Mouse (Mus musculus) intestine, embryonic 15.5 days (tissue): ENCODE data around the gene Lrrc45. TPM values are rescaled to one million over a fixed set of nuclear protein-coding genes. Genes with fewer than 3 reads are reported as not detected.

ENCODE experiments used
- ATAC-seq: fragments of 200-750 bp; cut with Nextera tagmentation; 2 replicates; pipeline ENCODE4 v1.8.0; 2017; ENCODE audit warnings: moderate TSS enrichment, moderate library complexity
- H3K27ac ChIP-seq: fragments of 300-500 bp; sonication (generic); 2 replicates; pipeline ENCODE4 v1.5.1; 2015; ENCODE audit warnings: mild to moderate bottlenecking, inconsistent platforms
- H3K27me3 ChIP-seq: fragments of 300-500 bp; sonication (generic); replicated peaks from 2 replicates; pipeline ENCODE4 v1.6.1; 2015; ENCODE audit warnings: inconsistent platforms
- H3K36me3 ChIP-seq: fragments of 300-500 bp; sonication (generic); 2 replicates; pipeline ENCODE4 v1.6.1; 2015; ENCODE audit warnings: inconsistent platforms
- H3K4me1 ChIP-seq: fragments of 300-500 bp; sonication (generic); replicated peaks from 2 replicates; pipeline ENCODE4 v1.6.1; 2015; ENCODE audit warnings: inconsistent platforms
- H3K4me2 ChIP-seq: fragments of 300-500 bp; sonication (generic); replicated peaks from 2 replicates; pipeline ENCODE4 v1.6.1; 2015; ENCODE audit warnings: mild to moderate bottlenecking, inconsistent platforms
- H3K4me3 ChIP-seq: fragments of 300-500 bp; sonication (generic); replicated peaks from 2 replicates; pipeline ENCODE4 v1.5.1; 2015; ENCODE audit warnings: inconsistent platforms
- H3K9ac ChIP-seq: fragments of 300-500 bp; sonication (generic); 2 replicates; pipeline ENCODE4 v1.6.1; 2015; ENCODE audit warnings: inconsistent platforms
- H3K9me3 ChIP-seq: fragments of 300-500 bp; sonication (generic); 2 replicates; pipeline ENCODE4 v1.6.1; 2016; ENCODE audit warnings: inconsistent platforms
- WGBS: fragments of 180-500 bp; shearing (Covaris S2); methylation state at CpG from one replicate; pipeline ENCODE4 v1.1.7; 2015; 5-methylcytosine and 5-hydroxymethylcytosine counted together
- polyA plus RNA-seq: library from polyadenylated mRNA; unstranded; fragments of >200 nt; fragmentation: Nextera tagmentation; extraction: Ambion mirVana; gene quantifications from 2 replicates; pipeline ENCODE4 v1.2.1, GENCODE M21; 2015

Gene Lrrc45
- polyA plus RNA-seq, 1 experiment from 2014 or later, result 42.0 TPM

- no peak for ATAC-seq
- H3K27me3 ChIP-seq, result no peaks in the 10 kb centered on the region
- no peak overlapping the region for H3K9ac ChIP-seq
- H3K9me3 ChIP-seq, result no peaks in the 10 kb centered on the region
- no peak overlapping the region for H3K27ac ChIP-seq
- no peak overlapping the region for H3K4me2 ChIP-seq
- WGBS, result 65% methylated on average over 5 of the region's 5 CpGs
- peaks cover 24% of the 10 kb centered on the region; the same call in 1 of the 2 replicates for H3K36me3 ChIP-seq
- H3K4me1 ChIP-seq, result peaks cover 52% of the 10 kb centered on the region
- H3K4me3 ChIP-seq, result no peak overlapping the region
Measured at GRCm38 (mm10) chr11:120706120-120706519, 7.6 kb upstream of the Lrrc45 start.

- no peaks in the 10 kb centered on the region for H3K9me3 ChIP-seq
- peaks cover 16% of the 10 kb centered on the region; the same call in 1 of the 2 replicates for H3K36me3 ChIP-seq
- H3K4me2 ChIP-seq, result no peak overlapping the region
- ATAC-seq, result no peak
- H3K9ac ChIP-seq, result no peak overlapping the region
- peaks cover 54% of the 10 kb centered on the region for H3K4me1 ChIP-seq
- H3K27me3 ChIP-seq, result no peaks in the 10 kb centered on the region
- H3K27ac ChIP-seq, result no peak overlapping the region
- no peak overlapping the region for H3K4me3 ChIP-seq
- 30% methylated on average over 12 of the region's 12 CpGs for WGBS
Measured at GRCm38 (mm10) chr11:120707225-120707624, 6.5 kb upstream of the Lrrc45 start.

- 43% methylated on average over 5 of the region's 5 CpGs for WGBS
Measured at GRCm38 (mm10) chr11:120707969-120708368, 5.8 kb upstream of the Lrrc45 start.

GRCm38 (mm10) chr11:120709551-120709950, 4.2 kb upstream of the Lrrc45 start:
- no peak overlapping the region for H3K4me2 ChIP-seq
- WGBS, result 69% methylated on average over 2 of the region's 2 CpGs
- H3K4me1 ChIP-seq, result peaks cover 56% of the 10 kb centered on the region
- no peaks in the 10 kb centered on the region for H3K9me3 ChIP-seq
- no peak overlapping the region for H3K4me3 ChIP-seq
- H3K27ac ChIP-seq, result peak overlapping the region; percentile 68
- no peak for ATAC-seq
- H3K27me3 ChIP-seq, result no peaks in the 10 kb centered on the region
- peaks cover 7% of the 10 kb centered on the region; the same call in 1 of the 2 replicates for H3K36me3 ChIP-seq
- no peak overlapping the region for H3K9ac ChIP-seq

More at GRCm38 (mm10) chr11:120707969-120708368, 5.8 kb upstream of the Lrrc45 start:
- Histone ChIP-seq H3K9ac (no peak overlapping the region), H3K9me3 (no peaks in the 10 kb centered on the region), H3K36me3 (peaks cover 12% of the 10 kb centered on the region; the same call in 1 of the 2 replicates), H3K27me3 (no peaks in the 10 kb centered on the region), H3K4me2 (no peak overlapping the region), H3K4me1 (peaks cover 61% of the 10 kb centered on the region), H3K27ac (0 out of 2 replicates have a peak overlapping the region, but pooled peaks have one; percentile 13), H3K4me3 (no peak overlapping the region)
- ATAC-seq, result no peak

GRCm38 (mm10) chr11:120710672-120711071, 3.1 kb upstream of the Lrrc45 start:
- Histone ChIP-seq H3K4me2 (no peak overlapping the region), H3K27me3 (no peaks in the 10 kb centered on the region), H3K9me3 (no peaks in the 10 kb centered on the region), H3K4me3 (no peak overlapping the region), H3K36me3 (peaks cover 12% of the 10 kb centered on the region; the same call in 1 of the 2 replicates), H3K4me1 (peaks cover 54% of the 10 kb centered on the region), H3K27ac (no peak overlapping the region), H3K9ac (no peak overlapping the region)
- WGBS, result 44% methylated on average over 5 of the region's 5 CpGs
- ATAC-seq, result no peak

- H3K4me1 ChIP-seq, result peaks cover 45% of the 10 kb centered on the region
- H3K4me2 ChIP-seq, result peak overlapping the region; percentile 93
- no peaks in the 10 kb centered on the region for H3K27me3 ChIP-seq
- peak overlapping the region; percentile 70; the same call in 1 of the 2 replicates for H3K9ac ChIP-seq
- H3K4me3 ChIP-seq, result no peak overlapping the region
- H3K27ac ChIP-seq, result no peak overlapping the region
- ATAC-seq, result no peak
- 62% methylated on average over 8 of the region's 8 CpGs for WGBS
- H3K9me3 ChIP-seq, result no peaks in the 10 kb centered on the region
- H3K36me3 ChIP-seq, result peaks cover 20% of the 10 kb centered on the region
Measured at GRCm38 (mm10) chr11:120711980-120712604, 1.6 kb upstream of the Lrrc45 start.

- no peaks in the 10 kb centered on the region for H3K27me3 ChIP-seq
- H3K9me3 ChIP-seq, result no peaks in the 10 kb centered on the region
- H3K27ac ChIP-seq, result peak overlapping the region; percentile 72
- H3K4me2 ChIP-seq, result peak overlapping the region; percentile 93
- peak overlapping the region; percentile 70 for H3K4me3 ChIP-seq
- H3K36me3 ChIP-seq, result peaks cover 29% of the 10 kb centered on the region
- ATAC-seq, result peak; percentile 38
- H3K4me1 ChIP-seq, result peaks cover 39% of the 10 kb centered on the region
- H3K9ac ChIP-seq, result peak overlapping the region; percentile 70
- WGBS, result under 1% methylated on average over 37 of the region's 38 CpGs
Measured at GRCm38 (mm10) chr11:120712771-120713568, 755 bp upstream of the Lrrc45 start.

- Histone ChIP-seq H3K4me3 (peak overlapping the region; percentile 70), H3K27me3 (no peaks in the 10 kb centered on the region), H3K36me3 (peaks cover 38% of the 10 kb centered on the region), H3K9me3 (no peaks in the 10 kb centered on the region), H3K4me1 (peaks cover 29% of the 10 kb centered on the region), H3K27ac (no peak overlapping the region), H3K4me2 (peak overlapping the region; percentile 93), H3K9ac (peak overlapping the region; percentile 61)
- ATAC-seq, result no peak
- WGBS, result 40% methylated on average over 10 of the region's 10 CpGs
Measured at GRCm38 (mm10) chr11:120714546-120714945, 821 bp downstream of the Lrrc45 start.

- H3K9ac ChIP-seq, result peak overlapping the region; percentile 61
- no peaks in the 10 kb centered on the region for H3K27me3 ChIP-seq
- H3K36me3 ChIP-seq, result peaks cover 38% of the 10 kb centered on the region
- no peak overlapping the region for H3K27ac ChIP-seq
- peaks cover 25% of the 10 kb centered on the region for H3K4me1 ChIP-seq
- peak overlapping the region; percentile 93 for H3K4me2 ChIP-seq
- 89% methylated on average over 9 of the region's 9 CpGs for WGBS
- no peak for ATAC-seq
- no peaks in the 10 kb centered on the region for H3K9me3 ChIP-seq
- H3K4me3 ChIP-seq, result no peak overlapping the region
Measured at GRCm38 (mm10) chr11:120715131-120715530, 1.4 kb downstream of the Lrrc45 start.

GRCm38 (mm10) chr11:120719242-120719641, 5.5 kb downstream of the Lrrc45 start:
- ATAC-seq, result no peak
- Histone ChIP-seq H3K4me3 (no peak overlapping the region), H3K27ac (no peak overlapping the region), H3K27me3 (no peaks in the 10 kb centered on the region), H3K9ac (no peak overlapping the region), H3K36me3 (peaks cover 34% of the 10 kb centered on the region), H3K4me1 (peaks cover 29% of the 10 kb centered on the region), H3K9me3 (no peaks in the 10 kb centered on the region), H3K4me2 (no peak overlapping the region)
- 86% methylated on average over 9 of the region's 9 CpGs for WGBS

GRCm38 (mm10) chr11:120719841-120720376, 6.2 kb downstream of the Lrrc45 start:
- WGBS, result 91% methylated on average over 13 of the region's 13 CpGs
- Histone ChIP-seq H3K4me1 (peaks cover 22% of the 10 kb centered on the region), H3K4me3 (no peak overlapping the region), H3K27ac (no peak overlapping the region), H3K36me3 (peaks cover 34% of the 10 kb centered on the region), H3K27me3 (no peaks in the 10 kb centered on the region), H3K9me3 (no peaks in the 10 kb centered on the region), H3K4me2 (no peak overlapping the region), H3K9ac (no peak overlapping the region)
- ATAC-seq, result no peak

- H3K4me1 ChIP-seq, result peaks cover 18% of the 10 kb centered on the region
- peaks cover 31% of the 10 kb centered on the region for H3K36me3 ChIP-seq
- H3K9ac ChIP-seq, result peak overlapping the region; percentile 73; the same call in 1 of the 2 replicates
- 11% methylated on average over 17 of the region's 17 CpGs for WGBS
- H3K9me3 ChIP-seq, result no peaks in the 10 kb centered on the region
- H3K27ac ChIP-seq, result no peak overlapping the region
- no peaks in the 10 kb centered on the region for H3K27me3 ChIP-seq
- H3K4me2 ChIP-seq, result peak overlapping the region; percentile 98
- H3K4me3 ChIP-seq, result peak overlapping the region; percentile 58
- peak; percentile 29 for ATAC-seq
Measured at GRCm38 (mm10) chr11:120720450-120720849, 6.7 kb downstream of the Lrrc45 start.
